Mouse (Mus musculus) olfactory bulb, adult 2 months (tissue): ENCODE data around the gene Bcat1. TPM values are rescaled to one million over a fixed set of nuclear protein-coding genes. Genes with fewer than 3 reads are reported as not detected.

ENCODE experiments used
- H3K27ac ChIP-seq: fragments of 200-500 bp; 2 replicates; pipeline ENCODE4 v1.5.1; 2012; ENCODE audit warnings: low read depth, low read length; ENCODE audit not compliant: insufficient read depth
- H3K4me1 ChIP-seq: fragments of 200-500 bp; 2 replicates; pipeline ENCODE4 v1.6.1; 2012; ENCODE audit warnings: low read length; ENCODE audit not compliant: control insufficient read depth, insufficient read depth
- H3K4me3 ChIP-seq: fragments of 200-500 bp; 2 replicates; pipeline ENCODE4 v1.5.1; 2012; ENCODE audit warnings: mild to moderate bottlenecking, low read depth, low read length, moderate library complexity; ENCODE audit not compliant: insufficient read depth
- CTCF ChIP-seq: fragments of 200-500 bp; IDR thresholded peaks from 2 replicates; pipeline ENCODE4 v1.5.1; 2012; ENCODE audit warnings: low read depth, mild to moderate bottlenecking, low read length, moderate library complexity; ENCODE audit not compliant: insufficient read depth
- POLR2A ChIP-seq: fragments of 200-500 bp; IDR thresholded peaks from 2 replicates; pipeline ENCODE4 v1.6.1; 2012; ENCODE audit warnings: mild to moderate bottlenecking, low read depth, low read length, moderate library complexity; ENCODE audit not compliant: insufficient read depth
- WGBS: fragments of 180-500 bp; shearing (Covaris S2); methylation state at CpG from one replicate; pipeline ENCODE4 v1.1.7; 2018; 5-methylcytosine and 5-hydroxymethylcytosine counted together
- polyA plus RNA-seq: library from polyadenylated mRNA; stranded (reverse); fragments of >200 nt; gene quantifications from 2 replicates; pipeline ENCODE4 v1.2.4, GENCODE M21; 2012; ENCODE audit warnings: low replicate concordance; ENCODE audit not compliant: missing spikeins, insufficient read depth, insufficient read length

Bcat1 gene
- polyA plus RNA-seq, 1 experiment: not detected

GRCm38 (mm10) chr6:144984221-144984620 is 91.8 kb downstream of the Bcat1 start:
- Histone ChIP-seq H3K27ac (no peak overlapping the region), H3K4me1 (no peaks in the 10 kb centered on the region), H3K4me3 (no peak overlapping the region)
- 98% methylated on average over 8 of the region's 8 CpGs for WGBS
- TF ChIP-seq POLR2A: no peak
- TF ChIP-seq CTCF: no peak

DNA sequence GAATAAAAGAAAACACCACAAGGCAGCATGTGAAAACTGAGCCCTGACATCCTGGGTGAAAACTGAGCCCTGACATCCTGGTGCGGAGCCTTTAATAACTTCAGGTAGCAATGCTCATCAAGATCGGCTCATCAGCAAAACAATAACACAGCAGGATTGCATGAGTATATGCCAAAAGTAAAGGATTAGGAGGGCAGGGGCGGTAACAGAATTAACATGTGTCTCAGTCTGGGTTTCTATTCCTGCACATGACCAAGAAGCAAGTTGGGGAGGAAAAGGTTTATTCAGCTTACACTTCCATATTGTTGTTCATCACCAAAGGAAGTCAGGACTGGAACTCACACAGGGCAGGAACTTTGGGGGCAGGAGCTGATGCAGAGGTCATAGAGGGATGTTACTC is 93.9 kb downstream of the Bcat1 start:
- 85% methylated on average over 3 of the region's 3 CpGs for WGBS
- Histone ChIP-seq H3K4me3 (no peak overlapping the region), H3K4me1 (no peaks in the 10 kb centered on the region), H3K27ac (no peak overlapping the region)
- TF ChIP-seq POLR2A: no peak
- no peak for TF ChIP-seq CTCF

GRCm38 (mm10) chr6:144972351-144972750 is 103.6 kb downstream of the Bcat1 start:
- Histone ChIP-seq H3K4me3 (no peak overlapping the region), H3K4me1 (no peaks in the 10 kb centered on the region), H3K27ac (no peak overlapping the region)
- WGBS: 78% methylated on average over 8 of the region's 8 CpGs
- TF ChIP-seq POLR2A: no peak
- TF ChIP-seq CTCF: no peak

DNA sequence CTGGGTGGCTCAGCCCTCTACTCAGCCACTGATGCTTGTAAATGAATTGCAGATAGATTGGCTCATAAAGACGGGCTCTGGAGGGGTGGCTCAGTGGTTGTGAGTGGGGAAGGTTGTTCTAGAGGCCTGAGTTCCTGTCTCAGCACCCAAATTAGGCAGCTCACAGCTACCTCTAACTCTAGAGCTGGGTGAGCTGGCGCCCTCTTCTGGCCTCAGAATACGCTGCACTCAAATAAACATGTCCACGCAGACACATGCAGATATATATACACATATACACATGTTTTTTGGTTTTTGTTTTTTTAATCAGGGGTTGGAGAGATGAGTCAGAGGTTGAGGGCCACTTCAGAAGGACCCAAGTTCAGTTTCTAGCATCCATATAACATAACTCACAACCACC is 105.1 kb downstream of the Bcat1 start:
- Histone ChIP-seq H3K4me1 (no peaks in the 10 kb centered on the region), H3K4me3 (no peak overlapping the region), H3K27ac (no peak overlapping the region)
- WGBS: 86% methylated on average over 4 of the region's 4 CpGs
- TF ChIP-seq CTCF: no peak
- TF ChIP-seq POLR2A: no peak

- Histone ChIP-seq H3K27ac (no peak overlapping the region), H3K4me3 (no peak overlapping the region), H3K4me1 (no peaks in the 10 kb centered on the region)
- TF ChIP-seq POLR2A (no peak), CTCF (no peak)
- 74% methylated on average over 6 of the region's 6 CpGs for WGBS
Measured at GRCm38 (mm10) chr6:144967536-144967935, 108.4 kb downstream of the Bcat1 start.

- Histone ChIP-seq H3K4me1 (no peaks in the 10 kb centered on the region), H3K27ac (no peak overlapping the region), H3K4me3 (no peak overlapping the region)
- no peak for TF ChIP-seq POLR2A
- TF ChIP-seq CTCF: no peak
- WGBS: 41% methylated on average over 4 of the region's 4 CpGs
Measured at GRCm38 (mm10) chr6:144964205-144964604, 111.8 kb downstream of the Bcat1 start.

GRCm38 (mm10) chr6:144963156-144963555 is 112.8 kb downstream of the Bcat1 start:
- 86% methylated on average over 8 of the region's 8 CpGs for WGBS
- TF ChIP-seq POLR2A: no peak
- no peak for TF ChIP-seq CTCF

DNA sequence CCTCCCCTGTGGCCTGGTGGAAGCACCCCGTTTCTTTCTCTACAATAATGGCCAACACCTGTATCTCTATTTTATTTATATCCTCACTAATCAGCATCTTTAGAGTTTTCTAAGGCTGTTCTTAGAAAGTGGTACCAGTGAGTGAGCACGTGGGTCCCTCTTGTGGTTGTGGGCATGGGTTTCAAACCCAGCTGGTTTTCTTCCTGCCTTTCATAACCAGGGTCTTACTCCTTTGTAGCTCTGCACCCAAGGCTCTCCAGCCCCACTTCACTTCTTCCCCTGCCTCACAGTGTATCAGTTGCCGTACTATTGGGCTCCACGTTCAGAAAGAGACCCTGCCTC is 114.0 kb downstream of the Bcat1 start:
- TF ChIP-seq POLR2A: no peak
- no peak for TF ChIP-seq CTCF
- H3K4me3 ChIP-seq: no peak overlapping the region
- WGBS: 42% methylated on average over 4 of the region's 4 CpGs
- H3K27ac ChIP-seq: no peak overlapping the region
- no peaks in the 10 kb centered on the region for H3K4me1 ChIP-seq

More at GRCm38 (mm10) chr6:144963156-144963555, 112.8 kb downstream of the Bcat1 start:
- no peak overlapping the region for H3K27ac ChIP-seq
- no peak overlapping the region for H3K4me3 ChIP-seq
- no peaks in the 10 kb centered on the region for H3K4me1 ChIP-seq

- Histone ChIP-seq H3K4me1 (no peaks in the 10 kb centered on the region), H3K27ac (no peak overlapping the region), H3K4me3 (no peak overlapping the region)
- TF ChIP-seq CTCF (no peak), POLR2A (no peak)
- WGBS: 50% methylated on average over 25 of the region's 25 CpGs
Measured at GRCm38 (mm10) chr6:144961253-144962012, 114.6 kb downstream of the Bcat1 start.

DNA sequence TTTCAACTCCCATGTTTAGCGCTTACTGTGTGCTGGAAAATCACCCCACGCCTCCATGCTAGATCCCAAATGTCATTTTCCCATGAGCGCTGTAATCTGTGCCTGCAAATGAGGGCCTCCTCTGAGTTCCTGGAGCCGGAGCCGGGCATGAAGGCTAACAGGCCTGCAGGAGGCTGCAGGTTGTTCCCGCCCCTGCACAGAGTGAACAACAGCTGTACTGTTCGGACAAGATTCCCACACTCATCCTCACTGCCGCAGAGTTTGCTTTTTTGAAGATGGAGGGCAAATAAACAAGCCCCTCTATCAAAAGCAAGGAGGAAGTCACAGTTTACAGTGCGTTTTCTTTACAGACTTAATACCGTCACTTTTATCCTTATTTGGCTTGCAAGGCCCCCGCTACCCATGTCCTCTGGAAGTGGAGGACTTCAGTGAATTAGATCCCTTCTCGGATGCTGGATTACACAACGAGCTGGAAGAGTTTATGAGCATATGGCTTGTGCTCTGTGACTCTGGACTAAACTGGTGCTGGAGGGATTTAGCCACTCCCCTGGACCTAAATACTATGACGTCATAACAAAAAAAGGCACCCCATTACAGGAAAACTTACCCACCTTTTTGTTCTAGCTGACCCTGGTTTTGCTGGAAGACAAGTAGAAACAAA is 120.0 kb downstream of the Bcat1 start:
- TF ChIP-seq POLR2A: no peak
- no peak for TF ChIP-seq CTCF
- H3K4me3 ChIP-seq: no peak overlapping the region
- no peaks in the 10 kb centered on the region for H3K4me1 ChIP-seq
- 80% methylated on average over 14 of the region's 14 CpGs for WGBS
- no peak overlapping the region for H3K27ac ChIP-seq
